Mouse (Mus musculus): ENCODE measurements around the gene Bloc1s1.

- no peak for TF ChIP-seq CTCF (IDR thresholded peaks at IDR 0.05; ENCODE audit: extremely low read depth, insufficient read depth, insufficient read length, insufficient replicate concordance)
- TF ChIP-seq POLR2A (IDR thresholded peaks at IDR 0.05; ENCODE audit: low read depth, low read length): no peak
These were observed 34.5 kb upstream of the Bloc1s1 start for GRCm38 (mm10) chr10:128958340-128958739.
